Mouse (Mus musculus) heart, postnatal 10 days (tissue): ENCODE measurements around the gene Slc5a4a. TPM values are rescaled to one million over a fixed set of nuclear protein-coding genes. Genes with fewer than 3 reads are reported as not detected.

ENCODE experiments used
- DNase-seq, 2 experiments: peaks; one replicate each; pipeline ENCODE4 v3.0.0; 2021
- intact Hi-C: fragments of 180-260 bp; cut with DNase I; formaldehyde crosslinking; loops from one replicate; pipeline ENCODE4 v1.15.1; 2025
- microRNA-seq, 2 experiments: library from miRNA; unstranded; fragments of <30 nt; microRNA quantifications; one replicate each; pipeline ENCODE4 v1.2.0; 2022
- total RNA-seq, 2 experiments: library from RNA; stranded (reverse); gene quantifications; 2 replicates each; pipeline ENCODE4 v1.2.3; 2021

Gene Slc5a4a
- total RNA-seq, 2 experiments from 2014 or later = not detected

DNA sequence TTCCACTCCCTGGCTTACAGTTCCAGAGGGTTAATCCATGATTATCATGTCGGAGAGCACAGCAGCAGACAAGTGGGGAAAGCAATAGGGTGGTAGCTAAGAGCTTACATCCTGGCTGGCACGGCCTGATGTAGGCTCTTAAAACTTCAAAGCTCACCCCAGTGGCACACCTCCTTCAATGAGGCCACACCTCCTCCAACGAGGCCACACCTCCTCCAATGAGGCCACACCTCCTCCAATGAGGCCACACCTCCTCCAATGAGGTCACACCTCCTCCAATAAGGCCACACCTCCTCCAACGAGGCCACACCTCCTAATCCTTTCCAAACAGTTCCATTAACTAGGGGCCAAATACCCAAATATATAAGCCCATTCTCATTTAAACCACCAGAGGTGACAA is 66.9 kb downstream of the Slc5a4a start:
- no peak for DNase-seq
- intact Hi-C loops = no loop called here

DNA sequence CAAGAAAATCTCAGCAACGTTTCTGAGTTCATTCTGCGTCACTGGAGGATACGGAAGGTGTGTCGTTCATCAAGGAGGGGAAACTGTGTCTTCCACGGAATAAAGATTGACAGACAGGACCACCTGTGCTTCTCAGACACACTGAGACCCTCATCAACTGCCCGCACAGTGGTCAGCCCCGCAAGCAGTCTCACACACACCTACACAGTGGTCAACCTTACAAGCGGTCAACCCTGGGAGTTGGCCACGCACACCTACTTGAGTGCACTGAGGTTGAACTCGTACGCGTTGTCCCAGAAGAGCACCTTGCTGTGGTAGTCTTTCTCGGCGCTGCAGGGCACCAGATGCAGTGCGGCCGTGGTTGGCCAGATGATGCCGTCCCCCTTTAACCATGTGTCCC is 69.8 kb downstream of the Slc5a4a start:
- intact Hi-C loops = no loop called here

DNA sequence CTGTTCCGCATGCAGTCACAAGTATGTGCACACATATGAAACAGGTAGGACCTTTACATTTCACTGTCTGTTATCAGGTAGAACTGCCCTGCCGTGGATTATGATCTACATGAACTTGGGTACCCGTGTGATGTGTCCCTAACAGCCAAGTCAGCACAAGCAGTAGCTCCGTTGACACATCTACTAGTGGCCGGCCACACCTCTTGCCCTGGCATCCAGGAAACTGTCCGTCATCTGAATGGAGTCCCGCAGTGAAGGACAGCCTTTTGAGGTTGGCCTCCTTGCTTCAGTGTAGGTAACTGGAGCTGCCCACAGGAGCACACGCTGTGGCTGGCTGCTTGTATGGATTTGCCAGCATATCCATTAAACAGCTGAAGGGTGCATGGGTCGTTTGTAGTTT is 71.0 kb downstream of the Slc5a4a start:
- DNase-seq = no peak
- intact Hi-C loops = no loop called here

More for the DNA sequence above, 69.8 kb downstream of the Slc5a4a start:
- no peak for DNase-seq

DNA sequence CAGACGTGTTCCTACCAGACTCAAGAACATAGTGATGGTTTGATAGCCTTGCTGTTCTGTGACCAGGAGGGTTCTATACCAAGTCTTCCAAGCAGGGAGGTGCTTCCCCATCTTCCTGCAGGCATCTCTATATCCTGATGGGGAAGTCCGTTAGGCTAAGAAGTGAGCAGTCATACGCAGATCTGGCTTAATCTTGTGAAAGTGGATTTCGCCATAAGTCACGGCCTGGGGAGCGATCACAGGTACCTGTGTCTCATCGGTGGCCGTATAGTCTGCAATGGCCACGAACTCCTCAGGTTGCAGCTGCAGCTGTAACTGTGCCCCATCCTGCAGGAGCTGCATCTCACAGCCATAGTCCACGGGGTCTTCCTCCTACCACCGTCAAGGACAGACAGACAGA is 78.7 kb downstream of the Slc5a4a start:
- intact Hi-C loops = no loop called here

DNA sequence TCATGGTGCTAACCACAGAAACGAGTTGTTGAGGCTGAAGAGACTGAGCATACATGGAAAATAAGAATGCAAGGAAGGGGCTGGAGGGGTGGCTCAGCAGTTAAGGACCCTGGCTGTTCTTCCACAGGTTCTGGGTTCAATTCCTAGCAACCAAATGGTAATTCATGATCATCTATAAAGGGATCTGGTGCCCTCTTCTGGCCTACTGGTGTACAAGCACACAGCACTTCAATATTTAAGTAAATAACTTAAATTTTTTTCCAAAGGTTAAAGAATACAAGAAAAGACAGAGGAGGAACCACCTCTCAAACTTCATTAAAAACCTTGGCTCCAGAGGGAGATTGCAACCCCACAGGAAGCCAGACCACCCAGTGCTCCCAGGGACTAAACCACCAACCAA is 82.4 kb downstream of the Slc5a4a start:
- DNase-seq = no peak
- intact Hi-C loops = no loop called here

More for the DNA sequence above, 78.7 kb downstream of the Slc5a4a start:
- DNase-seq = no peak

DNA sequence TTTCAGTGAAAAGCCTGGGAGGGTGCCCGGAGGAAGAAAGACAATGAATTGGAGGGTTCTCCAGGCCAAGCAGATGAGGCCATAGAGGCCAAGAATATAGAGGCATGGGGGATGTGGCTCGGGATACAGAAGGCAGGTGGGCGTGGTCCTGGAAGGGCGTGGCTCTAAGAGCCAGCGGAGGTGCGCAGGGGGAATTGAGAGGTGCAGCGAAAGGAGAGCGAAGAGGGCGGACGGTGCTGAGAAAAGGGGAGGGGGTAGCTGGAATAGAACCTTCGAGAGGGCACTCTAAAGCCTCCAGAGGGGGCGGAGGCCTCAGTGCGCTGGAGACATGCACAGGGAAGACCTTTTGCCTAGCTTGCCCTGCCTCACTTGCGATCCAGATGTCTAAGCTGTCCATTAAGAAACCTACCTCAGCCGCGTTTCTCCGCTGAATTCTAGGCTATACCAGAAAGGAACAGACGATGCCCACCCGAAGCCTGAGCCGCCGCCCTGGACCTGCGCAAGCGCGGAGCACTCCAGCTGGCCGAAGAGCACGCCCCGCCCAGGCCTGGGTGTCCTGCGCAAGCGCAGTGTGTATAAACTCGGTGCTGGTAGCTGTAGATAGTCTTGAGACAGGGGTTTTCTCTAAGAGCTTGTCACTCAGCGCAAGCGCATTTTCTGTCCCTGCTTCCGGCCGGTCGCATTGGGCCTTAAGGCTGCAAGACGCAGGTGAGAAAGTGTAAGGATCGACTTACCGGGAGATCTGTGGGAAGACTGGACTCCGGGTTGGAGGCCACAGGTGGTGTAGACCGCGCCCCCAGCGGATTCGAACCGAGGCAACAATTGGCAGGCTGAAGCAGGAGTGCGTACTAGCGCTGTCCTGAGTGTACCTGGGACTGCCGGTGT is 90.3 kb downstream of the Slc5a4a start, which contains the start of gene Prmt2:
Prmt2 (minus strand) TSS at position 525 of the 885 bp plus-strand sequence.
- intact Hi-C loops = no loop called here
- peak; percentile 94 for DNase-seq

Small RNAs within 50 kb of the gene (microRNA-seq; reads per million reads assigned to microRNA genes)
- gene Mir678 = 0 reads per million in 2 experiments

Other genes with a start within 250 kb of the Slc5a4a start
- 10 to 100 TPM; 41.3 to 44.8 TPM for gene Smarcb1, start 225.8 kb upstream of the Slc5a4a start, total RNA-seq
- 1,000 to 10,000 TPM; 1,157 to 1,242 TPM for gene Chchd10, start 214.3 kb upstream of the Slc5a4a start, total RNA-seq
- 1 to 10 TPM; 8.6 to 9.9 TPM for gene Mmp11, start 211.0 kb upstream of the Slc5a4a start, total RNA-seq
- not detected for gene Gm867, start 206.8 kb upstream of the Slc5a4a start, total RNA-seq
- under 1 TPM in 1 of 2 experiments, not detected in 1; 0.53 TPM for gene Vpreb3, start 204.4 kb upstream of the Slc5a4a start, total RNA-seq
- not detected for gene Gm5134, start 192.9 kb upstream of the Slc5a4a start, total RNA-seq
- 1 to 10 TPM; 9.8 to 9.9 TPM for gene Zfp280b, start 114.8 kb upstream of the Slc5a4a start, total RNA-seq
- gene Slc5a4b, start 36.5 kb upstream of the Slc5a4a start, total RNA-seq = not detected
- gene Prmt2, start 90.4 kb downstream of the Slc5a4a start, total RNA-seq = 10 to 100 TPM; 16.5 to 21.9 TPM
- gene S100b, start 106.4 kb downstream of the Slc5a4a start, total RNA-seq = 1 to 10 TPM; 3.2 to 7.7 TPM
- gene Dip2a, start 197.8 kb downstream of the Slc5a4a start, total RNA-seq = 10 to 100 TPM; 24.0 to 24.4 TPM